ENCODE assay signal across 13 mouse cellular contexts in genomic region chr17:75255967-75256366, GRCm38 (mm10).
"Had no signal": no experiment of that assay in that cellular context is flagged by ENCODE, and none has a peak within 500 bp of the region (broad histone marks: within the 10 kb centered on the region; RNA-seq: fewer than 3 reads in every experiment).

No protein-coding gene starts in this region.

- H3K4me2 ChIP-seq: limb, embryonic 12.5 days; liver, embryonic 13.5 days; lung, embryonic 15.5 days; midbrain, embryonic 13.5 days; neural tube, embryonic 15.5 days had no signal

- H3K27me3 ChIP-seq: limb, embryonic 12.5 days; liver, embryonic 13.5 days; lung, embryonic 15.5 days; megakaryocyte, embryonic 14.5 days; midbrain, embryonic 13.5 days; neural tube, embryonic 15.5 days had no signal

- H3K36me3 ChIP-seq: liver, embryonic 13.5 days; lung, embryonic 15.5 days; midbrain, embryonic 13.5 days; neural tube, embryonic 15.5 days had no signal

- DNase-seq: kidney, postnatal 36 days; liver; liver, embryonic 13.5 days; liver, postnatal 0 days; lung, postnatal 14 days; right cerebral cortex, adult 18-20 months; thymus, adult 18-20 months; thymus, postnatal 14 days had no signal

- H3K4me3 ChIP-seq: limb, embryonic 12.5 days; liver, embryonic 13.5 days; lung, embryonic 15.5 days; megakaryocyte, embryonic 14.5 days; midbrain, embryonic 13.5 days; neural tube, embryonic 15.5 days had no signal

- ATAC-seq: liver, postnatal 0 days; midbrain, embryonic 13.5 days had no signal
